In the genomic region with DNA sequence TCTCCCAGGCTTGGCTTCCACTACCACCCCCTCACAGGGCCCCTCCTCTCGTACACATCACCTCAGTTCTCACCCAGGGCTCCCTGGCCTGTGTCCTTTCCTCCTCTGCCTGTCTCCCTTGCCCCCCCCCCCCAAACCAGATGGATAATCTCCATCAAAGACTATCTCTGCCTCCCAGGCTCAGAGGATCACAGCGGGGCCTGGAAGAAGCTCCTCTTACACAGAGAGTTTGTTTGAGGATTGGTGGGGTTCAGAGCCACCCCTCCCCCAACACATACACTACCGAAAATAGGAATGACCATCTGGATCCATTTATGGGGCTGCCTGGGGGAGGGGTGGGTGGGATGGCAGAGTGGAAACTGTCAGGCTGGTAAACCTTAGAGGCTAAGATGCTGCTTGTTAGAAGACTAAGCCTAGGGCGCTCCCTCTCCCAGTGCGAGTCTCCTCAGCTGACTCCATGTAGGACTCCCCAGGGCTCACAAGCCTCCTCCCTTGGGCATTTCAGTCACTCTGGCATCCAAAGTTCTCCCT, we compare ENCODE assay signal across 9 mouse cellular contexts. TPM values are rescaled to one million over a fixed set of nuclear protein-coding genes. Genes with fewer than 3 reads are reported as not detected.
DNase-seq lines count a peak whose midpoint lies in the region; ATAC-seq lines count a peak whose summit lies in the region.
"Had no signal": no experiment of that assay in that cellular context is flagged by ENCODE, and none has a peak within 500 bp of the region (broad histone marks: within the 10 kb centered on the region; RNA-seq: fewer than 3 reads in every experiment).

No protein-coding gene starts in this region.

- no peak overlapping the region for H3K4me2 ChIP-seq in hindbrain, embryonic 14.5 days (replicated peaks)
- H3K4me2 ChIP-seq in forebrain, embryonic 16.5 days (ENCODE audit: low read length): no peak overlapping the region
- H3K4me2 ChIP-seq in midbrain, embryonic 16.5 days (ENCODE audit: low read length): no peak overlapping the region

- H3K27ac ChIP-seq in hindbrain, embryonic 10.5 days: peak overlapping the region; percentile 82
- H3K27ac ChIP-seq in hindbrain, embryonic 14.5 days: no peak overlapping the region
- peak overlapping the region; percentile 62 for H3K27ac ChIP-seq in forebrain, embryonic 16.5 days (ENCODE audit: low read length)
- H3K27ac ChIP-seq in midbrain, embryonic 16.5 days (ENCODE audit: low read length): peak overlapping the region; percentile 1; the same call in 1 of the 2 replicates

- peak; percentile 70 for DNase-seq in hindbrain, embryonic 10.5 days (ENCODE audit: low spot score)
- DNase-seq in hindbrain, embryonic 14.5 days (ENCODE audit: low spot score): no peak
- DNase-seq in embryo, embryonic 10.5 days (ENCODE audit: low spot score): peak; percentile 85
- DNase-seq in layer of hippocampus, postnatal 14 days (ENCODE audit: low spot score in 2 of 2): no peak
- DNase-seq in layer of hippocampus, adult 11-12 months (ENCODE audit: low spot score): no peak
- DNase-seq in spleen, postnatal 36 days (ENCODE audit: low spot score in 2 of 2): no peak
- DNase-seq: gastrocnemius, postnatal 36 days had no signal

- no peak for ATAC-seq in hindbrain, embryonic 14.5 days (ENCODE audit: low FRiP score)
- no peak for ATAC-seq in forebrain, embryonic 16.5 days
- no peak for ATAC-seq in midbrain, embryonic 16.5 days

- H3K9me3 ChIP-seq in hindbrain, embryonic 10.5 days: no peaks in the 10 kb centered on the region
- no peaks in the 10 kb centered on the region for H3K9me3 ChIP-seq in hindbrain, embryonic 14.5 days (ENCODE audit: control insufficient read depth, low read length)
- no peaks in the 10 kb centered on the region for H3K9me3 ChIP-seq in forebrain, embryonic 16.5 days (ENCODE audit: control insufficient read depth, low read length)
- no peaks in the 10 kb centered on the region for H3K9me3 ChIP-seq in midbrain, embryonic 16.5 days (replicated peaks; ENCODE audit: control insufficient read depth, low read length, poor library complexity, severe bottlenecking)

- no peaks in the 10 kb centered on the region for H3K27me3 ChIP-seq in hindbrain, embryonic 10.5 days (ENCODE audit: insufficient read depth, poor library complexity, severe bottlenecking)
- no peaks in the 10 kb centered on the region for H3K27me3 ChIP-seq in hindbrain, embryonic 14.5 days (ENCODE audit: control insufficient read depth, insufficient read depth, low read length)
- H3K27me3 ChIP-seq in forebrain, embryonic 16.5 days (replicated peaks; ENCODE audit: control insufficient read depth, insufficient read depth, low read length): no peaks in the 10 kb centered on the region
- no peaks in the 10 kb centered on the region for H3K27me3 ChIP-seq in midbrain, embryonic 16.5 days (ENCODE audit: control insufficient read depth, insufficient read depth, low read depth, low read length)

- peak overlapping the region; percentile 16; the same call in 1 of the 2 replicates for H3K4me3 ChIP-seq in hindbrain, embryonic 10.5 days
- no peak overlapping the region for H3K4me3 ChIP-seq in hindbrain, embryonic 14.5 days (replicated peaks; ENCODE audit: low read length)
- no peak overlapping the region for H3K4me3 ChIP-seq in forebrain, embryonic 16.5 days (replicated peaks; ENCODE audit: low read length)
- no peak overlapping the region for H3K4me3 ChIP-seq in midbrain, embryonic 16.5 days (ENCODE audit: low read depth, low read length)

- no peaks in the 10 kb centered on the region for H3K36me3 ChIP-seq in hindbrain, embryonic 10.5 days
- no peaks in the 10 kb centered on the region for H3K36me3 ChIP-seq in hindbrain, embryonic 14.5 days (replicated peaks; ENCODE audit: control insufficient read depth, insufficient read depth)
- no peaks in the 10 kb centered on the region for H3K36me3 ChIP-seq in forebrain, embryonic 16.5 days (ENCODE audit: control insufficient read depth, insufficient read depth)
- H3K36me3 ChIP-seq in midbrain, embryonic 16.5 days (ENCODE audit: control insufficient read depth, insufficient read depth, low read length): no peaks in the 10 kb centered on the region

- 22% methylated on average over 5 of the region's 5 CpGs for WGBS in hindbrain, embryonic 10.5 days
- 25% methylated on average over 5 of the region's 5 CpGs for WGBS in hindbrain, embryonic 14.5 days
- 16% methylated on average over 5 of the region's 5 CpGs for WGBS in forebrain, embryonic 16.5 days
- 20% methylated on average over 5 of the region's 5 CpGs for WGBS in midbrain, embryonic 16.5 days

- peaks cover 34% of the 10 kb centered on the region for H3K4me1 ChIP-seq in hindbrain, embryonic 10.5 days (replicated peaks)
- 0 out of 2 replicates have a peak, but pooled peaks cover 11% of the 10 kb centered on the region for H3K4me1 ChIP-seq in hindbrain, embryonic 14.5 days (replicated peaks; ENCODE audit: control insufficient read depth, insufficient read depth, low read length)
- H3K4me1 ChIP-seq in forebrain, embryonic 16.5 days (replicated peaks; ENCODE audit: control insufficient read depth, insufficient read depth, low read length): peaks cover 21% of the 10 kb centered on the region
- peaks cover 10% of the 10 kb centered on the region for H3K4me1 ChIP-seq in midbrain, embryonic 16.5 days (ENCODE audit: control insufficient read depth, insufficient read depth, low read length)

- H3K9ac ChIP-seq in hindbrain, embryonic 14.5 days: no peak overlapping the region
- H3K9ac ChIP-seq in forebrain, embryonic 16.5 days (replicated peaks; ENCODE audit: low read depth, low read length): no peak overlapping the region
- no peak overlapping the region for H3K9ac ChIP-seq in midbrain, embryonic 16.5 days (ENCODE audit: low read depth, low read length)

RNA-seq across cellular contexts. Expression of a gene that starts 4.4 kb away (rescaled TPM):
- 82.8 and 87.8 TPM in 2 replicates for polyA plus RNA-seq in hindbrain, embryonic 10.5 days (2016; fragmentation: Nextera tagmentation; extraction: Ambion mirVana)
- 119 and 121 TPM in 2 replicates for polyA plus RNA-seq in hindbrain, embryonic 14.5 days (2014; fragmentation: Nextera tagmentation; extraction: Ambion mirVana)
- polyA plus RNA-seq in forebrain, embryonic 16.5 days (2015; fragmentation: Nextera tagmentation; extraction: Ambion mirVana): 112 and 124 TPM in 2 replicates
- 111 and 121 TPM in 2 replicates for polyA plus RNA-seq in midbrain, embryonic 16.5 days (2015; fragmentation: Nextera tagmentation; extraction: Ambion mirVana)
- total RNA-seq in layer of hippocampus, postnatal 14 days (2021): 10 to 100 TPM; 78.2 to 78.4 TPM

RNA-seq across cellular contexts. Expression of a gene that starts 19.1 kb away (rescaled TPM):
- 1.2 and 1.6 TPM in 2 replicates for polyA plus RNA-seq in hindbrain, embryonic 10.5 days (2016; fragmentation: Nextera tagmentation; extraction: Ambion mirVana)
- 0.26 and 0.43 TPM in 2 replicates for polyA plus RNA-seq in hindbrain, embryonic 14.5 days (2014; fragmentation: Nextera tagmentation; extraction: Ambion mirVana)
- polyA plus RNA-seq in forebrain, embryonic 16.5 days (2015; fragmentation: Nextera tagmentation; extraction: Ambion mirVana): 0.47 and 0.52 TPM in 2 replicates
- 0.16 and 0.25 TPM in 2 replicates for polyA plus RNA-seq in midbrain, embryonic 16.5 days (2015; fragmentation: Nextera tagmentation; extraction: Ambion mirVana)
- total RNA-seq in layer of hippocampus, postnatal 14 days (2021): under 1 TPM; 0.19 to 0.44 TPM

RNA-seq across cellular contexts. Expression of a gene that starts 41.4 kb away (rescaled TPM):
- polyA plus RNA-seq in hindbrain, embryonic 10.5 days (2016; fragmentation: Nextera tagmentation; extraction: Ambion mirVana): 1.7 and 1.9 TPM in 2 replicates
- 1.7 and 3.0 TPM in 2 replicates for polyA plus RNA-seq in hindbrain, embryonic 14.5 days (2014; fragmentation: Nextera tagmentation; extraction: Ambion mirVana)
- polyA plus RNA-seq in forebrain, embryonic 16.5 days (2015; fragmentation: Nextera tagmentation; extraction: Ambion mirVana): 2.1 and 2.3 TPM in 2 replicates
- polyA plus RNA-seq in midbrain, embryonic 16.5 days (2015; fragmentation: Nextera tagmentation; extraction: Ambion mirVana): 2.8 TPM in 2 replicates
- 10 to 100 TPM in 1 of 2 experiments, 1 to 10 TPM in 1; 5.3 to 10.2 TPM for total RNA-seq in layer of hippocampus, postnatal 14 days (2021)

Comparison
In these comparisons a context has a peak if more than half of its experiments do, and no peak if none do; other contexts are left out.
1. DNase-seq: peak in hindbrain, embryonic 10.5 days (single experiment) and embryo, embryonic 10.5 days (single experiment); none in hindbrain, embryonic 14.5 days (single experiment), layer of hippocampus, postnatal 14 days (0 of 2), layer of hippocampus, adult 11-12 months (single experiment) and spleen, postnatal 36 days (0 of 2).